Mouse (Mus musculus): ENCODE results near the gene Gm9918. TPM values are rescaled to one million over a fixed set of nuclear protein-coding genes. Genes with fewer than 3 reads are reported as not detected.

Gene Gm9918
- total and polyA plus RNA-seq, 3 experiments: 0.44 TPM; not detected in 2

GRCm38 (mm10) chr15:102238543-102239259 lies 31.7 kb upstream of the Gm9918 start:
- no peak for ATAC-seq (ENCODE audit: extremely low read depth, insufficient number of reproducible peaks, low FRiP score, poor library complexity, severe bottlenecking)
- Histone ChIP-seq H3K9me3 (replicated peaks) (no peaks in the 10 kb centered on the region), H3K4me3 (ENCODE audit: low read depth, low read length) (no peak overlapping the region), H3K27me3 (ENCODE audit: insufficient read depth, low read length) (peaks cover 56% of the 10 kb centered on the region), H3K4me1 (ENCODE audit: insufficient read depth, low read depth, low read length) (peaks cover 56% of the 10 kb centered on the region), H3K36me3 (replicated peaks) (no peaks in the 10 kb centered on the region)
- TF ChIP-seq GATA1 (IDR thresholded peaks at IDR 0.05; ENCODE audit: borderline replicate concordance, low read length) (no peak), POLR2AphosphoS5 (IDR thresholded peaks at IDR 0.05; ENCODE audit: insufficient replicate concordance, low read depth, low read length) (no peak)
- no peak for DNase-seq (ENCODE audit: low spot score)

- H3K27me3 ChIP-seq (ENCODE audit: insufficient read depth, low read length): peaks cover 61% of the 10 kb centered on the region
- no peak for TF ChIP-seq TAL1 (conservative IDR thresholded peaks at IDR 0.05; ENCODE audit: low read depth, low read length)
- TF ChIP-seq GATA1 (IDR thresholded peaks at IDR 0.05; ENCODE audit: borderline replicate concordance, low read length): no peak
- TF ChIP-seq GATA2 (IDR thresholded peaks at IDR 0.05; ENCODE audit: borderline replicate concordance, low read depth, low read length): 0 out of 2 replicates have a peak, but pooled peaks have one; percentile 71
- TF ChIP-seq POLR2AphosphoS5 (IDR thresholded peaks at IDR 0.05; ENCODE audit: insufficient replicate concordance, low read depth, low read length): no peak
- TF ChIP-seq CTCF (IDR thresholded peaks at IDR 0.05; ENCODE audit: low read depth, low read length): peak; percentile 70
- ATAC-seq (ENCODE audit: extremely low read depth, insufficient number of reproducible peaks, low FRiP score, poor library complexity, severe bottlenecking) (no peak), DNase-seq (ENCODE audit: low spot score) (peak; percentile 67)
- no peak overlapping the region for H3K4me3 ChIP-seq (ENCODE audit: low read depth, low read length)
- H3K4me1 ChIP-seq (ENCODE audit: insufficient read depth, low read depth, low read length): peaks cover 56% of the 10 kb centered on the region
- no peaks in the 10 kb centered on the region for H3K36me3 ChIP-seq (replicated peaks)
- no peaks in the 10 kb centered on the region for H3K9me3 ChIP-seq (replicated peaks)
Observed at GRCm38 (mm10) chr15:102239260-102239590, 31.1 kb upstream of the Gm9918 start.

- no peaks in the 10 kb centered on the region for H3K36me3 ChIP-seq (replicated peaks)
- H3K9me3 ChIP-seq (replicated peaks): no peaks in the 10 kb centered on the region
- H3K27me3 ChIP-seq (ENCODE audit: insufficient read depth, low read length): peaks cover 67% of the 10 kb centered on the region
- peaks cover 53% of the 10 kb centered on the region for H3K4me1 ChIP-seq (ENCODE audit: insufficient read depth, low read depth, low read length)
- H3K4me3 ChIP-seq (ENCODE audit: low read depth, low read length): no peak overlapping the region
- DNase-seq (ENCODE audit: low spot score): no peak
- ATAC-seq (ENCODE audit: extremely low read depth, insufficient number of reproducible peaks, low FRiP score, poor library complexity, severe bottlenecking): no peak
- TF ChIP-seq GATA1 (IDR thresholded peaks at IDR 0.05; ENCODE audit: borderline replicate concordance, low read length) (no peak), CTCF (IDR thresholded peaks at IDR 0.05; ENCODE audit: low read depth, low read length) (no peak), POLR2AphosphoS5 (IDR thresholded peaks at IDR 0.05; ENCODE audit: insufficient replicate concordance, low read depth, low read length) (no peak), GATA2 (IDR thresholded peaks at IDR 0.05; ENCODE audit: borderline replicate concordance, low read depth, low read length) (no peak), TAL1 (conservative IDR thresholded peaks at IDR 0.05; ENCODE audit: low read depth, low read length) (no peak)
Observed at GRCm38 (mm10) chr15:102239851-102240250, 30.5 kb upstream of the Gm9918 start.

- ATAC-seq (ENCODE audit: extremely low read depth, insufficient number of reproducible peaks, low FRiP score, poor library complexity, severe bottlenecking) (no peak), DNase-seq (ENCODE audit: low spot score) (no peak)
- H3K4me3 ChIP-seq (ENCODE audit: low read depth, low read length): no peak overlapping the region
- H3K36me3 ChIP-seq (replicated peaks): no peaks in the 10 kb centered on the region
- H3K9me3 ChIP-seq (replicated peaks): no peaks in the 10 kb centered on the region
- peaks cover 74% of the 10 kb centered on the region for H3K27me3 ChIP-seq (ENCODE audit: insufficient read depth, low read length)
- TF ChIP-seq CTCF (IDR thresholded peaks at IDR 0.05; ENCODE audit: low read depth, low read length): no peak
- no peak for TF ChIP-seq TAL1 (conservative IDR thresholded peaks at IDR 0.05; ENCODE audit: low read depth, low read length)
- TF ChIP-seq POLR2AphosphoS5 (IDR thresholded peaks at IDR 0.05; ENCODE audit: insufficient replicate concordance, low read depth, low read length): no peak
- TF ChIP-seq GATA2 (IDR thresholded peaks at IDR 0.05; ENCODE audit: borderline replicate concordance, low read depth, low read length): no peak
- TF ChIP-seq GATA1 (IDR thresholded peaks at IDR 0.05; ENCODE audit: borderline replicate concordance, low read length): no peak
- H3K4me1 ChIP-seq (ENCODE audit: insufficient read depth, low read depth, low read length): peaks cover 53% of the 10 kb centered on the region
Observed at GRCm38 (mm10) chr15:102240607-102241006, 29.8 kb upstream of the Gm9918 start.

GRCm38 (mm10) chr15:102242404-102243228 lies 27.7 kb upstream of the Gm9918 start:
- Histone ChIP-seq H3K36me3 (replicated peaks) (no peaks in the 10 kb centered on the region), H3K9me3 (replicated peaks) (no peaks in the 10 kb centered on the region), H3K4me1 (ENCODE audit: insufficient read depth, low read depth, low read length) (peaks cover 65% of the 10 kb centered on the region), H3K4me3 (ENCODE audit: low read depth, low read length) (no peak overlapping the region), H3K27me3 (ENCODE audit: insufficient read depth, low read length) (peaks cover 87% of the 10 kb centered on the region)
- ATAC-seq (ENCODE audit: extremely low read depth, insufficient number of reproducible peaks, low FRiP score, poor library complexity, severe bottlenecking): no peak
- TF ChIP-seq POLR2AphosphoS5 (IDR thresholded peaks at IDR 0.05; ENCODE audit: insufficient replicate concordance, low read depth, low read length) (no peak), CTCF (IDR thresholded peaks at IDR 0.05; ENCODE audit: low read depth, low read length) (no peak), TAL1 (conservative IDR thresholded peaks at IDR 0.05; ENCODE audit: low read depth, low read length) (no peak), GATA2 (IDR thresholded peaks at IDR 0.05; ENCODE audit: borderline replicate concordance, low read depth, low read length) (no peak), GATA1 (IDR thresholded peaks at IDR 0.05; ENCODE audit: borderline replicate concordance, low read length) (no peak)
- DNase-seq (ENCODE audit: low spot score): no peak
